Mouse (Mus musculus) urinary bladder, adult 2 months (tissue): Measurements from ENCODE around the gene Capns2. TPM values are rescaled to one million over a fixed set of nuclear protein-coding genes. Genes with fewer than 3 reads are reported as not detected.

Experiments used
- DNase-seq: peaks from one replicate; pipeline ENCODE4 v3.0.0; 2022; ENCODE audit warnings: low spot score
- polyA plus RNA-seq: library from polyadenylated mRNA; depleted of rRNA; stranded (reverse); fragments of >200 nt; gene quantifications from 2 replicates; pipeline ENCODE4 v1.2.3, GENCODE M21; 2012; rRNA removed

Gene Capns2
- polyA plus RNA-seq, 1 experiment = 1.5 TPM

- DNase-seq = no peak
These were observed 5.3 kb downstream of the Capns2 start for GRCm38 (mm10) chr8:92906553-92906952.

- DNase-seq = no peak
These were observed 7.2 kb downstream of the Capns2 start for GRCm38 (mm10) chr8:92908448-92908847.

DNA sequence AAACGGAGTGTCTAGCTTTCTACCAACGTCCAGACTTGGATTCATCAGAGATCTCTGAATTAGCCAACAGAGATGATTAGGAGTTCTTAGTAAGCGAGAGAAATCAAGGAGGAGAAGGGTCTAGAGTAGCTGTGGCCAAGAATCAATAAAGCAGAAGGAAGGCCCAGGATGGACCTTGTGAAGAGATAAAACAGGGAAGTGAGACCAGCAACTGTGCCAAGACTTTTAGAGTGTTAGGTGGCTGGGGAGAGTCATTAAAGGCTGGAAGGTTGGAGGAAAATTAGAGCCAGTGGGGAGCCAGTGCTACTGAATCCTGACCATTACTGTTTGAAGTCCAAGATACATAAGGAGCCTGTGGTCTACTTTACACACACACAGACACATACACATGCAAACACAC, 10.3 kb downstream of the Capns2 start:
- DNase-seq = no peak

DNA sequence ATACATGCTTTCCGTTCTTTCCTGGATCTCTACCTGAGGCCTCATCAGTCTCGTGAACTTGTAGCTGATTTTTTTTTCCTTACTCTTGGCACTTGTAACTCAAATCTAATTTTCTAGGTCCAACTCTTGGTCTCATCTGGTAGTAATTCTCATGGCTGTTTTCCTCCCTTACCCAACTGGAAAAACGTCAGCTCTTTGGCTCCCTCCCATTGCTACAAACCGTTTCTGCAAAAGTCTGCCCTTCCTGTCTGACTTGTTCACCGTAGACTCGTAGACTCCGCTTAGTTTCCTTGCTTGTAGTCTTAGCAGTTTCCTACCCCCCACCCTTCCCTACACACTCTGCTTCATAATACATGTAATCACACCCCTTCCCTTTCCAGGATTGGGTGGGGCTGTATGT, 12.2 kb downstream of the Capns2 start:
- no peak for DNase-seq

DNA sequence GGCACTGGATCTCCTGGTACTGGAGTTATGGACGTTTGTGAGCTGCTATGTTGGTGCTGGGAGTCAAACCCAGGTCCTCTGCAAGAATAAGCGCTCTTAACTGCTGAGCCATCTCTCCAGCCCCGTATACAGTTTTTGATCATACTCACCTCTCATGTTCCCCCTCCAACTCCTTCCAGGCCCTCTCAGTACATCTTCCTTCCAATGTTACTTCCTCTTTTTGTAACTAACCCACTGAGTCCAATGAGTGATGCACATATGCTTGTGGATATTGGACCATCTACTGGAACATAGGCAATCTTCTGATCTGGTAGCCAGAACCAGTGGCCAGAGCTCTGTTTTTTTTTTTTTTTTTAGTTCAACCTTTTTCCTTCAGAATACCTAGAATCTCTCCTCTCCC, 14.9 kb downstream of the Capns2 start:
- DNase-seq = no peak

DNA sequence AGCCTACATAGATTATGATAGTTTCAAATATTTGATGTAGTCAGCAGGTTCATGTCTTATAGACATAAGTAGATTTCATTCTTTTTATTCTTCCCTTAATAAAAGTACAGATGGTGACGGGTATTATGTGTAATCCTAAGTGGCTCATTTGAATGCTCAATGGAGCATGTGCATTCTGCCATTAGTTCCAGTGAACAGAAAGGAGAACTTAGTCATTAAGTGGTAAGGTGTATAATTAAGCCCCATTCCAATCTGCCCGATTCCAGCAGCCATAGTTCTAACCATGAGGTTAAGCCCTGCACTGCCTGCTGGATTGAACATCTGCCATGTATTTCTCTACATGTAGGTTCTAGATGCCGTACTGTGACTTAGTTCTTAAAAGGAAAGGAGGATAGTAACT, 20.6 kb downstream of the Capns2 start:
- DNase-seq = no peak

DNA sequence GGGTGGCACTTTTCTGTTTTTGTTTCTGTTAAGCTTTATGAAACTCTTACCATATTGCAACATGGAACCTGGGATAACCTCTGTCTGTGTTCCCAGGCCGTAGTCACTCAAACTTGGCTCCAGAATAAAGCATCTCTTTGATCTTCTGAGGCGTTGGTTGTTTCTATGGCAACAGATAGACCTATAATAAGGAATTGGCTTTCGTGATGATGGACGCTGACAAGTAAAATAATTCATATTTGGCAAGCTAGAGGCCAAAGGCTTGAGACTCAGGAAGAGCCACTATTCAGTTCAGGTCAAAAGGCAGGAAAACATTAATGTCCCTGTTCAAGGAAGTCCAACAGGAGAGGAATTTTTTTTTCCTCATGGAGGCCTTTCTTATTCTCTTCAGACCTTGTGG, 27.8 kb downstream of the Capns2 start:
- no peak for DNase-seq

GRCm38 (mm10) chr8:92938056-92938455, 36.8 kb downstream of the Capns2 start:
- DNase-seq = no peak

- DNase-seq = no peak
These were observed 47.9 kb downstream of the Capns2 start for GRCm38 (mm10) chr8:92949071-92949470.

DNA sequence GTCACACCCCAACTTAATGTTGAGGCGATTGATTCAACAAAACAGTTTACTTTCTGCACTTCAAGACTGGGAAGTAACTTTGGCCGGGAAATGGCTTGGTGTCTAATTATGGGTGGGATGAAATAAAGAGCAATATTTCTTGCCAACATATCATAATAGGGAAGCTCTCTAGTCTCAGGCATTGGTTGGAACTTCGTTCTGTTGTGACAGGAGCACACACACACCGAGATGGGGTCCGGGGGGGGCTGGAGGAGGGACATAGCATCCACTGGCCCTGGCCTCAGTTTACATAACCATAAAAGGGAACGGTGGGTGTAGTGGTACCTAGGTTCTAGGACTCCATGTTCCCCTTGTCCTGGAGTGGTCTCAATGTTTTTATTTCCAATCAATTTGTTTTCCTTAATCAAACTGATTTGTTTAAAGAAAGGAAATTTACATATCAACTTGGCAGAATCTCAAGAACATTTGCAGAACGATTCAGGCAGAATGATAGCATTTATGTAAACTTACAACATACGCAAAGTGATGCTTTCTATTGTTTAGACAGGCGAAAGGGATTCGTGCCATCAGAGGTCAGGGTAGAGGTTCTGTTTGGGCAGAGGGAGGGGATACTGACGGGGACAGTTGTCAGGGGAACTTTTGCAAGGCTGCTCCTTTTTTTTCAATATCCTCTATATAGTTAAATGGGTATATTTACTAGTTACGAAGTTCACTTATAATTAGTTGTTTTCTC, 49.6 kb downstream of the Capns2 start:
- no peak for DNase-seq

Other genes starting within 250 kb of the Capns2 start
- not detected in 2 replicates for gene Irx6, start 227.1 kb upstream of the Capns2 start, polyA plus RNA-seq
- 311 and 318 TPM in 2 replicates for gene Mmp2, start 74.1 kb upstream of the Capns2 start, polyA plus RNA-seq
- 7.0 and 8.4 TPM in 2 replicates for gene Lpcat2, start 46.1 kb upstream of the Capns2 start, polyA plus RNA-seq
- gene Slc6a2, start 58.7 kb downstream of the Capns2 start, polyA plus RNA-seq = 0.87 and 1.1 TPM in 2 replicates
- gene Ces1a, start 146.8 kb downstream of the Capns2 start, polyA plus RNA-seq = not detected in 2 replicates
- gene Ces1b, start 178.6 kb downstream of the Capns2 start, polyA plus RNA-seq = not detected in 2 replicates
- not detected in 2 replicates for gene Ces1c, start 229.9 kb downstream of the Capns2 start, polyA plus RNA-seq